Mouse (Mus musculus) neural tube, embryonic 10.5 days (tissue): ENCODE results near the gene Nsun4.

Experiments used
- DNase-seq: peaks from one replicate; pipeline ENCODE4 v3.0.0-alpha.2; 2017; ENCODE audit warnings: low spot score; ENCODE audit errors: extremely low spot score

The Nsun4 gene

GRCm38 (mm10) chr4:116048130-116048920 lies 5.4 kb downstream of the Nsun4 start:
- no peak for DNase-seq

GRCm38 (mm10) chr4:116047681-116048080 lies 6.0 kb downstream of the Nsun4 start:
- DNase-seq = no peak

- no peak for DNase-seq
Observed at GRCm38 (mm10) chr4:116046604-116047003, 7.1 kb downstream of the Nsun4 start.

GRCm38 (mm10) chr4:116042186-116042585 lies 11.5 kb downstream of the Nsun4 start:
- no peak for DNase-seq

- DNase-seq = no peak
Observed at GRCm38 (mm10) chr4:116040466-116040865, 13.2 kb downstream of the Nsun4 start.

- DNase-seq = no peak
Observed at GRCm38 (mm10) chr4:116033374-116033773, 20.3 kb downstream of the Nsun4 start.

GRCm38 (mm10) chr4:116032906-116033305 lies 20.8 kb downstream of the Nsun4 start:
- no peak for DNase-seq

GRCm38 (mm10) chr4:116017902-116018746 lies 35.6 kb downstream of the Nsun4 start, which contains the start of gene Faah:
Gene Faah (minus strand): TSS chr4:116017926.
- no peak for DNase-seq

- peak; percentile 87 for DNase-seq
Observed at GRCm38 (mm10) chr4:116017300-116017901, 36.3 kb downstream of the Nsun4 start.

GRCm38 (mm10) chr4:116016862-116017299 lies 36.8 kb downstream of the Nsun4 start:
- DNase-seq = no peak

- DNase-seq = no peak
Observed at GRCm38 (mm10) chr4:116016396-116016795, 37.3 kb downstream of the Nsun4 start.

GRCm38 (mm10) chr4:116015996-116016395 lies 37.7 kb downstream of the Nsun4 start:
- no peak for DNase-seq

- no peak for DNase-seq
Observed at GRCm38 (mm10) chr4:116015502-116015901, 38.2 kb downstream of the Nsun4 start.

- DNase-seq = no peak
Observed at GRCm38 (mm10) chr4:116010186-116010585, 43.5 kb downstream of the Nsun4 start.

- DNase-seq = no peak
Observed at GRCm38 (mm10) chr4:116001206-116001605, 52.5 kb downstream of the Nsun4 start.

- no peak for DNase-seq
Observed at GRCm38 (mm10) chr4:116000671-116001070, 53.0 kb downstream of the Nsun4 start.

GRCm38 (mm10) chr4:115996729-115997128 lies 56.9 kb downstream of the Nsun4 start:
- no peak for DNase-seq

- no peak for DNase-seq
Observed at GRCm38 (mm10) chr4:115995376-115995730, 58.3 kb downstream of the Nsun4 start.

GRCm38 (mm10) chr4:115994662-115995375 lies 58.9 kb downstream of the Nsun4 start:
- no peak for DNase-seq

GRCm38 (mm10) chr4:115989382-115989781 lies 64.3 kb downstream of the Nsun4 start:
- DNase-seq = no peak

- no peak for DNase-seq
Observed at GRCm38 (mm10) chr4:115987858-115988530, 65.7 kb downstream of the Nsun4 start.
